Mouse (Mus musculus) embryonic fibroblast, embryonic 13.5 days (primary cell): ENCODE results near the gene Egln1.

ENCODE experiments used
- CTCF ChIP-seq: IDR thresholded peaks from 2 replicates; pipeline ENCODE4 v1.5.1; 2011; ENCODE audit warnings: mild to moderate bottlenecking, control low read depth, low read length, moderate library complexity, borderline replicate concordance; ENCODE audit not compliant: insufficient read depth
- POLR2A ChIP-seq: IDR thresholded peaks from 2 replicates; pipeline ENCODE4 v1.6.1; 2011; ENCODE audit warnings: low read depth, mild to moderate bottlenecking, control low read depth, low read length, moderate library complexity

DNA sequence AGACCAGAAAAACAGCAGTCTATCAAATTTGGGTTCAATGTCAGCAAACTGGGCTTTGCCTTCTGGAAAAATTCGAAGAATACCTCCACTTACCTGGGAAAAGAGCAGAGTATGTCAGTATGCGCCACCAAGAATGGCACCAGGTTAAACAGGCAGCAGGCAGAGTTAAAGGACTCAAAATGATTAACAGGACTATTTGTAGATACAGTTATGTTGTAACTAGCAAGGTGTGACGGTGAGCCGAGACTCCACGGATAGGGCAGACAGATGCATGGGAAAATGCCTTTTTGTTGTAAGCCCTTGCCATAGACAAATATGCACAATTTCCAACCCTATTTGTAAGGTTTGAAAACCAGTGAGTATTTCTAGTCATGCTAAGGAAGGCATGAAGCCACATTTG is 35.1 kb downstream of the Egln1 start:
- TF ChIP-seq CTCF (no peak), POLR2A (no peak)
